Mouse (Mus musculus) heart, embryonic 14.5 days (tissue): Measurements from ENCODE around the gene Cchcr1. TPM values are rescaled to one million over a fixed set of nuclear protein-coding genes. Genes with fewer than 3 reads are reported as not detected.

Experiments
- ATAC-seq: fragments of 200-750 bp; cut with Nextera tagmentation; 2 replicates; pipeline ENCODE4 v1.8.0; 2017; ENCODE audit warnings: low read depth, moderate TSS enrichment; ENCODE audit not compliant: insufficient number of reproducible peaks, insufficient read depth, low FRiP score
- H3K27ac ChIP-seq, 2 experiments: fragments of 200-500 bp in 1 of 2; fragments of 300-500 bp in 1 of 2; sonication (generic) in 1 of 2; replicated peaks in 1 of 2; 2 replicates each; pipeline ENCODE4 v1.5.1; 2012 to 2014; ENCODE audit warnings: low read depth in 2 of 2, low read length in 2 of 2, control low read depth in 1 of 2, mild to moderate bottlenecking in 1 of 2, mixed read lengths in 1 of 2; ENCODE audit not compliant: control insufficient read depth in 1 of 2, insufficient read depth in 1 of 2
- H3K27me3 ChIP-seq: fragments of 300-500 bp; sonication (generic); 2 replicates; pipeline ENCODE4 v1.6.1; 2014; ENCODE audit warnings: mild to moderate bottlenecking, low read length, control low read depth; ENCODE audit not compliant: control insufficient read depth, insufficient read depth
- H3K36me3 ChIP-seq: fragments of 300-500 bp; sonication (generic); 2 replicates; pipeline ENCODE4 v1.6.1; 2014; ENCODE audit warnings: mild to moderate bottlenecking, control low read depth, low read length, mixed read lengths; ENCODE audit not compliant: control insufficient read depth, insufficient read depth
- H3K4me1 ChIP-seq, 2 experiments: fragments of 200-500 bp in 1 of 2; fragments of 300-500 bp in 1 of 2; sonication (generic) in 1 of 2; 2 replicates each; pipeline ENCODE4 v1.6.1; 2012 to 2014; ENCODE audit warnings: low read length in 2 of 2, control low read depth in 1 of 2, mixed read lengths in 1 of 2; ENCODE audit not compliant: control insufficient read depth in 2 of 2, insufficient read depth in 2 of 2
- H3K4me2 ChIP-seq: fragments of 300-500 bp; sonication (generic); 2 replicates; pipeline ENCODE4 v1.6.1; 2014; ENCODE audit warnings: mild to moderate bottlenecking, low read length
- H3K4me3 ChIP-seq, 2 experiments: fragments of 200-500 bp in 1 of 2; fragments of 300-500 bp in 1 of 2; sonication (generic) in 1 of 2; 2 replicates each; pipeline ENCODE4 v1.5.1; 2012 to 2014; ENCODE audit warnings: low read length in 2 of 2, mild to moderate bottlenecking in 2 of 2, control low read depth in 1 of 2, low read depth in 1 of 2, moderate library complexity in 1 of 2; ENCODE audit not compliant: control insufficient read depth in 1 of 2, insufficient read depth in 1 of 2
- H3K9ac ChIP-seq: fragments of 300-500 bp; sonication (generic); 2 replicates; pipeline ENCODE4 v1.6.1; 2014; ENCODE audit warnings: mild to moderate bottlenecking, low read length
- H3K9me3 ChIP-seq: fragments of 300-500 bp; sonication (generic); 2 replicates; pipeline ENCODE4 v1.6.1; 2016; ENCODE audit warnings: low read length, control low read depth; ENCODE audit not compliant: control insufficient read depth
- WGBS: fragments of 180-500 bp; shearing (Covaris S2); extraction: QIAGEN DNeasy Blood & Tissue Kit; methylation state at CpG from one replicate; pipeline ENCODE4 v1.1.7; 2014; 5-methylcytosine and 5-hydroxymethylcytosine counted together
- polyA plus RNA-seq: library from polyadenylated mRNA; unstranded; fragments of >200 nt; fragmentation: Nextera tagmentation; extraction: Ambion mirVana; gene quantifications from 2 replicates; pipeline ENCODE4 v1.2.1, GENCODE M21; 2014

The Cchcr1 gene
- polyA plus RNA-seq, 1 experiment from 2014 or later: 10.4 TPM

DNA sequence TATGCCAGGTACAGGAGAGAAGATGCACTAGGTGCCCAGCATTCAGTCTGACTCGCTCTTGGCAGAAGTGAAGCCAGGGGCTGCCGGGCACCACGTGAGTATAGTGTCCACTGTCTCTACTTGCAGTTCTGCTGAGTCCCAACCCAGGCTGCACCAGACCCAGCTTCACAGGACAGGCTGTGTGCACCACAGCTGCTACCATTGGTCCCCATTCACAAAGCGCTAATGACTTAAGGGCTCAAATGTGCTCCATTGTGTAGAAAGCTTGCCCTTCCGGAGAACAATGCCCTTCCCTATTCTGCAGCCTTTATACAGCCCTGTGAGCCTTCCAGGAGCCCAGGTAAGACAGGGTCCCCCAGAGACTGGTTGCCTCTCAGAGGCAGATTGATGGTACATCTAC is 26.6 kb upstream of the Cchcr1 start:
- 82% methylated on average over 5 of the region's 5 CpGs for WGBS
- no peak overlapping the region for H3K4me2 ChIP-seq
- no peaks in the 10 kb centered on the region for H3K27me3 ChIP-seq
- no peaks in the 10 kb centered on the region for H3K9me3 ChIP-seq
- no peak overlapping the region for H3K9ac ChIP-seq
- no peak overlapping the region for H3K27ac ChIP-seq
- no peaks in the 10 kb centered on the region for H3K36me3 ChIP-seq
- peaks cover 4% of the 10 kb centered on the region in 2 experiments; a peak in 3 of 4 replicates for H3K4me1 ChIP-seq
- H3K4me3 ChIP-seq: no peak overlapping the region
- no peak for ATAC-seq

DNA sequence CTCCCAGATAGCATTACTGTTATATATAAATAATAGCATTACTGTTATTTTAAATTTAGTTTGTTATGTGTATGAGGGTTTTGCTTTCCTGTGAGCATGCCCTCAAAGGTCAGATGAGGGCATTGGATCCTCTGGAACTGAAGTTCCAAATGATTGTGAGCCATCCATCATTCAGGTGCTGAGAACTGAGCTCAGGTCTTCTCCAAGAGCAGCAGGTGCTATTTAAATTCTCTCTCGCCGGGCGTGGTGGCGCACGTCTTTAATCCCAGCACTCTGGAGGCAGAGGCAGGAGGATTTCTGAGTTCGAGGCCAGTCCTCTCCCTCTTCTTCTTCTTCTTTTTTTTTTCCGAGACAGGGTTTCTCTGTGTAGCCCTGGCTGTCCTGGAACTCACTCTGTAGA is 19.8 kb upstream of the Cchcr1 start:
- H3K27ac ChIP-seq: no peak overlapping the region
- no peak overlapping the region for H3K4me2 ChIP-seq
- H3K36me3 ChIP-seq: no peaks in the 10 kb centered on the region
- 94% methylated on average over 7 of the region's 7 CpGs for WGBS
- H3K27me3 ChIP-seq: no peaks in the 10 kb centered on the region
- no peak for ATAC-seq
- H3K9ac ChIP-seq: no peak overlapping the region
- no peaks in the 10 kb centered on the region for H3K4me1 ChIP-seq
- no peaks in the 10 kb centered on the region for H3K9me3 ChIP-seq
- no peak overlapping the region for H3K4me3 ChIP-seq

DNA sequence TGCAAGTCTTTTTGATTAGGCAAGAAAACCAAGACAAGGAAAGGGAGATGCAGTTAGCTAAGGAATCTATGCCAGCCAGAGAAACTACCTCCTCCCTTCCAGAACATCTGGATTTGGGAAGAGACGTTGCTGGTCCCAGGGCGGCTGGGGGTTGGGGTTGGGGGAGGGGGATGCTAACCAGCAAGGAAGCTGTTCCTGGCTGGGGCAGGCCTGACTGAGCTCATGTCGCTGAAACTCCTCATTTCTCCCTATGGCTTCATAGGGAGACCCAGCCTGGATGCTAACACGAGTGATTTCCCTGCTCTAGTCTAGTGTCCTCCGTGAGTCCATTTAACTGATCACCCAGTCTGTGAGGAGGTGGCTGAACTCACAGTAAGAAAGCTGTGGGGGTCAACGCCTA is 14.7 kb upstream of the Cchcr1 start:
- no peak overlapping the region for H3K27ac ChIP-seq
- H3K4me2 ChIP-seq: no peak overlapping the region
- H3K27me3 ChIP-seq: peaks cover 39% of the 10 kb centered on the region
- no peak overlapping the region for H3K9ac ChIP-seq
- no peak for ATAC-seq
- H3K9me3 ChIP-seq: no peaks in the 10 kb centered on the region
- H3K4me1 ChIP-seq: peaks cover 0 to 2% of the 10 kb centered on the region in 2 experiments; a peak in 1 of 4 replicates
- WGBS: 11% methylated on average over 6 of the region's 6 CpGs
- no peak overlapping the region for H3K4me3 ChIP-seq
- H3K36me3 ChIP-seq: no peaks in the 10 kb centered on the region

GRCm38 (mm10) chr17:35502762-35503161 is 14.1 kb upstream of the Cchcr1 start:
- Histone ChIP-seq H3K9me3 (no peaks in the 10 kb centered on the region), H3K9ac (no peak overlapping the region), H3K4me1 (peaks cover 0 to 2% of the 10 kb centered on the region in 2 experiments; a peak in 1 of 4 replicates), H3K27ac (no peak overlapping the region), H3K36me3 (no peaks in the 10 kb centered on the region), H3K27me3 (peaks cover 44% of the 10 kb centered on the region), H3K4me2 (no peak overlapping the region), H3K4me3 (no peak overlapping the region)
- 49% methylated on average over 5 of the region's 5 CpGs for whole genome bisulfite sequencing
- no peak for ATAC-seq

DNA sequence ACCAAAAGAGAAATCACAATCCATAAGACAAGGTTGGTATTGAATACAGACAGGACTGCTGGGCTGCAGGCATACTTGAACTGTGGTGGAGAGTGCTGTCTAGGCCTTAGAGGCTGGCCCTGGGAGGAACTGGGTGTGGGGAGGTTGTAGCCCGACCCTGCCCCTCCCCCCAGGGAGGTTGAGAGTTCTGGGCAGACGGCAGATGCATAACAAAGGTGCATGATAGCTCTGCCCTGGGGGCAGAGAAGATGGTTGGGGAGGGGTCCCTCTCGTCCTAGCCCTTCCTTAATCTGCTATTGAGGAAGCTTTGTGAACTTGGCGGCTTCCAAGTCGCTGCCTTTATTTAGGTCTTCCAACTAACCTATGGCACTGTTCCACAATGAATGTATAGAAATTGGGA is 13.1 kb upstream of the Cchcr1 start:
- no peaks in the 10 kb centered on the region for H3K9me3 ChIP-seq
- peaks cover 53% of the 10 kb centered on the region for H3K27me3 ChIP-seq
- no peak overlapping the region for H3K4me2 ChIP-seq
- 27% methylated on average over 5 of the region's 5 CpGs for WGBS
- no peaks in the 10 kb centered on the region for H3K36me3 ChIP-seq
- peaks cover 0 to 2% of the 10 kb centered on the region in 2 experiments; a peak in 1 of 4 replicates for H3K4me1 ChIP-seq
- no peak for ATAC-seq
- H3K9ac ChIP-seq: no peak overlapping the region
- H3K27ac ChIP-seq: no peak overlapping the region
- no peak overlapping the region for H3K4me3 ChIP-seq

- Histone ChIP-seq H3K9ac (no peak overlapping the region), H3K4me1 (peaks cover 0 to 2% of the 10 kb centered on the region in 2 experiments; a peak in 1 of 4 replicates), H3K9me3 (no peaks in the 10 kb centered on the region), H3K27ac (no peak overlapping the region), H3K4me3 (no peak overlapping the region), H3K4me2 (no peak overlapping the region), H3K27me3 (peaks cover 56% of the 10 kb centered on the region), H3K36me3 (no peaks in the 10 kb centered on the region)
- no peak for ATAC-seq
- WGBS: 23% methylated on average over 8 of the region's 8 CpGs
Observed at GRCm38 (mm10) chr17:35504628-35505481, 12.0 kb upstream of the Cchcr1 start.

GRCm38 (mm10) chr17:35505776-35506175 is 11.1 kb upstream of the Cchcr1 start, which contains the start of gene Pou5f1:
Pou5f1 (plus strand) TSS chr17:35506018.
- no peak within 1 kb of the TSS for H3K4me2 ChIP-seq
- peaks cover 0 to 2% of the 10 kb centered on the region in 2 experiments; a peak in 1 of 4 replicates for H3K4me1 ChIP-seq
- no peaks in the 10 kb centered on the region for H3K9me3 ChIP-seq
- WGBS: 36% methylated on average over 13 of the region's 13 CpGs
- no peak within 1 kb of the TSS for H3K27ac ChIP-seq
- peaks cover 56% of the 10 kb centered on the region for H3K27me3 ChIP-seq
- no peak within 1 kb of the TSS for H3K9ac ChIP-seq
- ATAC-seq: no peak
- H3K36me3 ChIP-seq: no peaks in the 10 kb centered on the region
- H3K4me3 ChIP-seq: no peak within 1 kb of the TSS
